Comparison of ENCODE assay signal across 8 mouse cellular contexts in genomic region chr1:77514325-77514962, GRCm38 (mm10). TPM values are rescaled to one million over a fixed set of nuclear protein-coding genes. Genes with fewer than 3 reads are reported as not detected.
DNase-seq lines count a peak whose midpoint lies in the region; ATAC-seq and TF ChIP-seq lines count a peak whose summit lies in the region.

No protein-coding gene starts in this region.

- peaks cover 8% of the 10 kb centered on the region for H3K4me1 ChIP-seq in erythroblast, embryonic 14.5 days (ENCODE audit: control insufficient read depth)
- no peaks in the 10 kb centered on the region for H3K4me1 ChIP-seq in cortical plate, adult 2 months (ENCODE audit: control insufficient read depth, insufficient read depth, low read length)
- H3K4me1 ChIP-seq in intestine, embryonic 15.5 days (replicated peaks) = peaks cover 15% of the 10 kb centered on the region
- peaks cover 3% of the 10 kb centered on the region; the same call in 1 of the 2 replicates for H3K4me1 ChIP-seq in liver, adult 2 months (ENCODE audit: control insufficient read depth, insufficient read depth, low read length)
- H3K4me1 ChIP-seq in midbrain, embryonic 14.5 days (ENCODE audit: control insufficient read depth, insufficient read depth, low read length) = peaks cover 24% of the 10 kb centered on the region

- ATAC-seq in erythroblast, adult 5-6 weeks (replicated peaks; ENCODE audit: low FRiP score, poor library complexity, severe bottlenecking) = no peak
- ATAC-seq in intestine, embryonic 15.5 days = peak; percentile 52
- ATAC-seq in midbrain, embryonic 14.5 days (ENCODE audit: low FRiP score, low TSS enrichment) = peak; percentile 32

- no peak for TF ChIP-seq CTCF in cortical plate, adult 2 months (IDR thresholded peaks at IDR 0.05; ENCODE audit: extremely low read depth, insufficient read depth, low read length)
- TF ChIP-seq CTCF in liver, adult 2 months (IDR thresholded peaks at IDR 0.05; ENCODE audit: low read depth, low read length) = no peak

- peak overlapping the region; percentile 97 for H3K4me2 ChIP-seq in intestine, embryonic 15.5 days (replicated peaks)
- peak overlapping the region; percentile 69 for H3K4me2 ChIP-seq in midbrain, embryonic 14.5 days (ENCODE audit: low read length)

- peak; percentile 37 to 59 for DNase-seq in gastrocnemius, postnatal 4 days (ENCODE audit: low spot score in 2 of 2)
- DNase-seq in liver, adult 2 months (ENCODE audit: extremely low read depth, low read depth, low spot score) = no peak
- DNase-seq in midbrain, embryonic 14.5 days = peak; percentile 81
- DNase-seq in urinary bladder, postnatal 25 days (ENCODE audit: low spot score) = peak; percentile 30

- H3K27me3 ChIP-seq in erythroblast, embryonic 14.5 days (ENCODE audit: control insufficient read depth) = peaks cover 52% of the 10 kb centered on the region
- no peaks in the 10 kb centered on the region for H3K27me3 ChIP-seq in intestine, embryonic 15.5 days (replicated peaks)
- peaks cover 5% of the 10 kb centered on the region; the same call in 1 of the 2 replicates for H3K27me3 ChIP-seq in liver, adult 2 months (ENCODE audit: control insufficient read depth, insufficient read depth, low read length)
- H3K27me3 ChIP-seq in midbrain, embryonic 14.5 days (ENCODE audit: control insufficient read depth, insufficient read depth, low read length) = no peaks in the 10 kb centered on the region

- peak overlapping the region; percentile 42 for H3K4me3 ChIP-seq in erythroblast, embryonic 14.5 days (replicated peaks)
- peak overlapping the region; percentile 70 for H3K4me3 ChIP-seq in cortical plate, adult 2 months (ENCODE audit: insufficient read depth, low read length)
- peak overlapping the region; percentile 57 for H3K4me3 ChIP-seq in intestine, embryonic 15.5 days (replicated peaks)
- peak overlapping the region; percentile 49 for H3K4me3 ChIP-seq in liver, adult 2 months (ENCODE audit: insufficient read depth, low read depth, low read length)
- peak overlapping the region; percentile 62 for H3K4me3 ChIP-seq in midbrain, embryonic 14.5 days (replicated peaks; ENCODE audit: low read depth, low read length)

- H3K9ac ChIP-seq in intestine, embryonic 15.5 days = peak overlapping the region; percentile 50
- H3K9ac ChIP-seq in liver, adult 2 months (ENCODE audit: low read depth, low read length) = no peak overlapping the region
- peak overlapping the region; percentile 64 for H3K9ac ChIP-seq in midbrain, embryonic 14.5 days (replicated peaks; ENCODE audit: low read length)

- no peaks in the 10 kb centered on the region for H3K79me2 ChIP-seq in liver, adult 2 months (ENCODE audit: control insufficient read depth, insufficient read depth, low read length)

- under 1% methylated on average over 45 of the region's 45 CpGs for WGBS in intestine, embryonic 15.5 days
- WGBS in liver, adult 2 months = under 1% methylated on average over 45 of the region's 45 CpGs
- WGBS in midbrain, embryonic 14.5 days = under 1% methylated on average over 45 of the region's 45 CpGs

- TF ChIP-seq POLR2A in cortical plate, adult 2 months (IDR thresholded peaks at IDR 0.05; ENCODE audit: extremely low read depth, insufficient read depth, low read length) = no peak
- no peak for TF ChIP-seq POLR2A in liver, adult 2 months (IDR thresholded peaks at IDR 0.05; ENCODE audit: extremely low read depth, insufficient read depth, low read length)

- H3K9me3 ChIP-seq in erythroblast, embryonic 14.5 days (ENCODE audit: control insufficient read depth, low read length) = peaks cover 2% of the 10 kb centered on the region; the same call in 1 of the 2 replicates
- no peaks in the 10 kb centered on the region for H3K9me3 ChIP-seq in intestine, embryonic 15.5 days
- H3K9me3 ChIP-seq in midbrain, embryonic 14.5 days (ENCODE audit: control insufficient read depth, low read length) = no peaks in the 10 kb centered on the region

- no peaks in the 10 kb centered on the region for H3K36me3 ChIP-seq in erythroblast, embryonic 14.5 days (ENCODE audit: control insufficient read depth)
- no peaks in the 10 kb centered on the region for H3K36me3 ChIP-seq in intestine, embryonic 15.5 days
- no peaks in the 10 kb centered on the region for H3K36me3 ChIP-seq in liver, adult 2 months (ENCODE audit: control insufficient read depth, insufficient read depth, low read length)
- no peaks in the 10 kb centered on the region; the same call in 1 of the 2 replicates for H3K36me3 ChIP-seq in midbrain, embryonic 14.5 days (ENCODE audit: control insufficient read depth, insufficient read depth, low read length)

- peak overlapping the region; percentile 90 for H3K27ac ChIP-seq in cortical plate, adult 2 months (ENCODE audit: insufficient read depth, low read length)
- peak overlapping the region; percentile 59 for H3K27ac ChIP-seq in intestine, embryonic 15.5 days
- no peak overlapping the region for H3K27ac ChIP-seq in liver, adult 2 months (replicated peaks; ENCODE audit: insufficient read depth, low read depth, low read length)
- H3K27ac ChIP-seq in midbrain, embryonic 14.5 days (replicated peaks; ENCODE audit: low read depth, low read length) = peak overlapping the region; percentile 88

RNA-seq across cellular contexts. Expression of gene Epha4, which starts 0.4 kb away (rescaled TPM):
- 0.01 TPM in 1 of 2 replicates, not detected in the other for polyA plus RNA-seq in erythroblast, embryonic 14.5 days (2012)
- 0.77 TPM in 1 of 2 replicates, not detected in the other for total RNA-seq in erythroblast, adult 5-6 weeks (2015; ENCODE audit: low replicate concordance)
- 0.09 and 0.56 TPM in 2 replicates for total RNA-seq in erythroblast, adult 5-6 weeks (2017; ENCODE audit: low replicate concordance)
- polyA plus RNA-seq in cortical plate, adult 2 months (2012; rRNA removed) = 74.5 and 85.1 TPM in 2 replicates
- 10 to 100 TPM; 10.7 to 12.8 TPM for total RNA-seq in gastrocnemius, postnatal 4 days (2021)
- polyA plus RNA-seq in intestine, embryonic 15.5 days (2015; fragmentation: Nextera tagmentation; extraction: Ambion mirVana) = 8.7 and 10.4 TPM in 2 replicates
- total RNA-seq in liver, adult 2 months (2014; rRNA removed) = 0.18 and 1.6 TPM in 2 replicates
- 0.10 and 0.19 TPM in 2 replicates for polyA plus RNA-seq in liver, adult 2 months (2012; rRNA removed)
- polyA plus RNA-seq in midbrain, embryonic 14.5 days (2014; fragmentation: Nextera tagmentation; extraction: Ambion mirVana) = 40.6 and 46.5 TPM in 2 replicates
